Mouse (Mus musculus): Measurements from ENCODE around the gene D430041D05Rik.

D430041D05Rik gene

GRCm38 (mm10) chr2:104153876-104154275 lies 256.9 kb downstream of the D430041D05Rik start:
- DNase-seq (ENCODE audit: low read depth, low spot score) = no peak

GRCm38 (mm10) chr2:104153345-104153744 lies 257.5 kb downstream of the D430041D05Rik start:
- DNase-seq (ENCODE audit: low read depth, low spot score) = no peak

GRCm38 (mm10) chr2:104150608-104151397 lies 260.0 kb downstream of the D430041D05Rik start:
- DNase-seq (ENCODE audit: low read depth, low spot score) = no peak

GRCm38 (mm10) chr2:104147910-104148561 lies 262.8 kb downstream of the D430041D05Rik start:
- no peak for DNase-seq (ENCODE audit: low read depth, low spot score)

GRCm38 (mm10) chr2:104145983-104146382 lies 264.8 kb downstream of the D430041D05Rik start:
- DNase-seq (ENCODE audit: low read depth, low spot score) = peak; percentile 24

GRCm38 (mm10) chr2:104144004-104144403 lies 266.8 kb downstream of the D430041D05Rik start:
- no peak for DNase-seq (ENCODE audit: low read depth, low spot score)

- DNase-seq (ENCODE audit: low read depth, low spot score) = no peak
Observed at GRCm38 (mm10) chr2:104142140-104142539, 268.7 kb downstream of the D430041D05Rik start.

GRCm38 (mm10) chr2:104135920-104136319 lies 274.9 kb downstream of the D430041D05Rik start:
- no peak for DNase-seq (ENCODE audit: low read depth, low spot score)

- DNase-seq (ENCODE audit: low read depth, low spot score) = peak; percentile 66
Observed at GRCm38 (mm10) chr2:104134150-104135056, 276.4 kb downstream of the D430041D05Rik start.

- DNase-seq (ENCODE audit: low read depth, low spot score) = no peak
Observed at GRCm38 (mm10) chr2:104133042-104133810, 277.6 kb downstream of the D430041D05Rik start.

- DNase-seq (ENCODE audit: low read depth, low spot score) = no peak
Observed at GRCm38 (mm10) chr2:104132266-104132859, 278.4 kb downstream of the D430041D05Rik start.

GRCm38 (mm10) chr2:104130969-104131368 lies 279.8 kb downstream of the D430041D05Rik start:
- DNase-seq (ENCODE audit: low read depth, low spot score) = no peak

GRCm38 (mm10) chr2:104130165-104130564 lies 280.6 kb downstream of the D430041D05Rik start:
- peak; percentile 27 for DNase-seq (ENCODE audit: low read depth, low spot score)

GRCm38 (mm10) chr2:104128803-104129531 lies 281.8 kb downstream of the D430041D05Rik start:
- no peak for DNase-seq (ENCODE audit: low read depth, low spot score)

- DNase-seq (ENCODE audit: low read depth, low spot score) = no peak
Observed at GRCm38 (mm10) chr2:104124071-104124470, 286.7 kb downstream of the D430041D05Rik start.

- no peak for DNase-seq (ENCODE audit: low read depth, low spot score)
Observed at GRCm38 (mm10) chr2:104123540-104123939, 287.3 kb downstream of the D430041D05Rik start.

GRCm38 (mm10) chr2:104122505-104123378 lies 288.1 kb downstream of the D430041D05Rik start, which contains the start of gene A930018P22Rik:
Gene A930018P22Rik (plus strand): TSS chr2:104122769.
- peak; percentile 69 for DNase-seq (ENCODE audit: low read depth, low spot score)

GRCm38 (mm10) chr2:104121681-104122504 lies 288.9 kb downstream of the D430041D05Rik start:
- DNase-seq (ENCODE audit: low read depth, low spot score) = no peak

All from telencephalon, adult 2 months (tissue).